In genomic region chr11:77500361-77501325, GRCm38 (mm10) we compare ENCODE assay signal across 10 mouse cellular contexts. TPM values are rescaled to one million over a fixed set of nuclear protein-coding genes. Genes with fewer than 3 reads are reported as not detected.
DNase-seq lines count a peak whose midpoint lies in the region; ATAC-seq and TF ChIP-seq lines count a peak whose summit lies in the region.
"Had no signal": no experiment of that assay in that cellular context is flagged by ENCODE, and none has a peak within 500 bp of the region (broad histone marks: within the 10 kb centered on the region; RNA-seq: fewer than 3 reads in every experiment).

No protein-coding gene starts in this region.

- in situ Hi-C loops in ES-E14 (cut with MboI; ENCODE audit: low sequenced_read_pairs in 2 of 2, unreplicated experiment in 2 of 2), result no loop called here

- H3K4me3 ChIP-seq in limb, embryonic 12.5 days (replicated peaks), result no peak overlapping the region
- no peak overlapping the region for H3K4me3 ChIP-seq in limb, embryonic 10.5 days
- H3K4me3 ChIP-seq in ES-E14 (ENCODE audit: insufficient read depth in 1 of 2, low read depth in 1 of 2, low read length in 2 of 2, poor library complexity in 1 of 2, severe bottlenecking in 1 of 2), result no peak overlapping the region
- no peak overlapping the region for H3K4me3 ChIP-seq in forebrain, embryonic 13.5 days

- peaks cover 38% of the 10 kb centered on the region for H3K4me1 ChIP-seq in limb, embryonic 12.5 days (replicated peaks)
- peaks cover 56% of the 10 kb centered on the region for H3K4me1 ChIP-seq in limb, embryonic 10.5 days
- H3K4me1 ChIP-seq in ES-E14 (ENCODE audit: control insufficient read depth in 2 of 2, insufficient read depth in 2 of 2, low read length in 2 of 2, poor library complexity in 1 of 2), result peaks cover 8 to 46% of the 10 kb centered on the region in 2 experiments; a peak in 3 of 4 replicates
- peaks cover 36% of the 10 kb centered on the region for H3K4me1 ChIP-seq in forebrain, embryonic 13.5 days

- H3K27ac ChIP-seq in limb, embryonic 12.5 days, result no peak overlapping the region
- H3K27ac ChIP-seq in limb, embryonic 10.5 days, result no peak overlapping the region; the same call in 1 of the 2 replicates
- H3K27ac ChIP-seq in ES-E14 (ENCODE audit: insufficient read depth, low read depth, low read length, poor library complexity, severe bottlenecking), result peak overlapping the region; percentile 32
- H3K27ac ChIP-seq in forebrain, embryonic 13.5 days, result 0 out of 2 replicates have a peak overlapping the region, but pooled peaks have one; percentile 14

- peak overlapping the region; percentile 2; the same call in 1 of the 2 replicates for H3K9ac ChIP-seq in limb, embryonic 12.5 days (replicated peaks)
- no peak overlapping the region for H3K9ac ChIP-seq in ES-E14 (ENCODE audit: insufficient read depth, low read depth, low read length, poor library complexity, severe bottlenecking)
- H3K9ac ChIP-seq in forebrain, embryonic 13.5 days, result no peak overlapping the region

- peaks cover 68% of the 10 kb centered on the region for H3K36me3 ChIP-seq in limb, embryonic 12.5 days
- H3K36me3 ChIP-seq in limb, embryonic 10.5 days, result peaks cover 82% of the 10 kb centered on the region
- H3K36me3 ChIP-seq in ES-E14 (ENCODE audit: control insufficient read depth, insufficient read depth, low read length, poor library complexity, severe bottlenecking), result peaks cover 55% of the 10 kb centered on the region
- peaks cover 67% of the 10 kb centered on the region for H3K36me3 ChIP-seq in forebrain, embryonic 13.5 days (ENCODE audit: poor library complexity, severe bottlenecking)

- H3K9me3 ChIP-seq in limb, embryonic 12.5 days, result no peaks in the 10 kb centered on the region
- H3K9me3 ChIP-seq in limb, embryonic 10.5 days (replicated peaks), result no peaks in the 10 kb centered on the region
- no peaks in the 10 kb centered on the region for H3K9me3 ChIP-seq in ES-E14 (ENCODE audit: control insufficient read depth, insufficient read depth, low read depth, low read length)
- no peaks in the 10 kb centered on the region for H3K9me3 ChIP-seq in forebrain, embryonic 13.5 days (replicated peaks)

- peak; percentile 4 for DNase-seq in gastrocnemius, postnatal 10 days
- no peak for DNase-seq in gastrocnemius, postnatal 14 days
- no peak for DNase-seq in limb, embryonic 10.5 days (ENCODE audit: low spot score)
- no peak for DNase-seq in ES-E14 (ENCODE audit: low read depth, low spot score)
- no peak for DNase-seq in urinary bladder, postnatal 10 days (ENCODE audit: low spot score)

- no peak overlapping the region for H3K4me2 ChIP-seq in limb, embryonic 12.5 days
- no peak overlapping the region for H3K4me2 ChIP-seq in forebrain, embryonic 13.5 days

- ATAC-seq in limb, embryonic 12.5 days (ENCODE audit: insufficient number of reproducible peaks, insufficient read depth, low FRiP score, low TSS enrichment, low read depth), result no peak
- ATAC-seq in forebrain, embryonic 13.5 days, result no peak
- ATAC-seq in megakaryocyte-erythroid progenitor cell, adult 5-6 weeks (replicated peaks; ENCODE audit: low FRiP score, low TSS enrichment, poor library complexity, severe bottlenecking), result no peak

- intact Hi-C loops in gastrocnemius, postnatal 14 days (cut with DNase I; ENCODE audit: low total_unique reads), result loop anchor here (10.0 kb wide), 1 partner anchor 124 kb away; no protein-coding TSS in a partner anchor

- 83% methylated on average over 17 of the region's 17 CpGs for WGBS in limb, embryonic 12.5 days
- 90% methylated on average over 17 of the region's 17 CpGs for WGBS in limb, embryonic 10.5 days
- 79% methylated on average over 17 of the region's 17 CpGs for WGBS in forebrain, embryonic 13.5 days

- no peaks in the 10 kb centered on the region for H3K27me3 ChIP-seq in limb, embryonic 12.5 days
- H3K27me3 ChIP-seq in limb, embryonic 10.5 days (ENCODE audit: low read depth, poor library complexity, severe bottlenecking), result no peaks in the 10 kb centered on the region
- H3K27me3 ChIP-seq in forebrain, embryonic 13.5 days, result no peaks in the 10 kb centered on the region

TF ChIP-seq in ES-E14, 5 proteins besides CTCF, POLR2A, EP300 and RAD21:
- TF ChIP-seq MAFK (IDR thresholded peaks at IDR 0.05; ENCODE audit: insufficient read depth, low read depth, low read length), result no peak
- no peak for TF ChIP-seq ZC3H11A (IDR thresholded peaks at IDR 0.05; ENCODE audit: borderline replicate concordance, low read depth, low read length)
- TF ChIP-seq CHD2 (IDR thresholded peaks at IDR 0.05; ENCODE audit: low read depth, low read length), result no peak
- no peak for TF ChIP-seq ZNF384 (IDR thresholded peaks at IDR 0.05; ENCODE audit: low read depth, low read length)
- no peak for TF ChIP-seq HCFC1 (IDR thresholded peaks at IDR 0.05; ENCODE audit: borderline replicate concordance, insufficient read depth, low read length)

RNA-seq across cellular contexts. Expression of gene Git1, which starts 7.3 kb away (rescaled TPM):
- 10 to 100 TPM; 31.5 to 39.9 TPM for total RNA-seq in gastrocnemius, postnatal 10 days (2021)
- total RNA-seq in gastrocnemius, postnatal 14 days (2021), result 10 to 100 TPM; 23.0 to 25.9 TPM
- polyA plus RNA-seq in limb, embryonic 12.5 days (2016; fragmentation: Nextera tagmentation; extraction: Ambion mirVana), result 10.2 and 10.3 TPM in 2 replicates
- polyA plus RNA-seq in limb, embryonic 10.5 days (2016; fragmentation: Nextera tagmentation; extraction: Ambion mirVana), result 13.6 and 14.8 TPM in 2 replicates
- total RNA-seq in ES-E14 (2012; rRNA removed), result 43.1 and 55.2 TPM in 2 replicates
- polyA plus RNA-seq in forebrain, embryonic 13.5 days (2015; fragmentation: Nextera tagmentation; extraction: Ambion mirVana), result 12.9 and 14.6 TPM in 2 replicates
- total RNA-seq in megakaryocyte-erythroid progenitor cell, adult 5-6 weeks (2014; fragmentation: Nextera tagmentation), result 28.7 and 37.5 TPM in 2 replicates
- total RNA-seq in megakaryocyte-erythroid progenitor cell, adult 5-6 weeks (2017), result 10.9 and 13.6 TPM in 2 replicates

RNA-seq across cellular contexts. Expression of gene Ankrd13b, which starts 11.2 kb away (rescaled TPM):
- total RNA-seq in gastrocnemius, postnatal 10 days (2021), result 1 to 10 TPM; 7.2 to 9.3 TPM
- 1 to 10 TPM; 5.7 to 6.3 TPM for total RNA-seq in gastrocnemius, postnatal 14 days (2021)
- polyA plus RNA-seq in limb, embryonic 12.5 days (2016; fragmentation: Nextera tagmentation; extraction: Ambion mirVana), result 12.9 and 13.1 TPM in 2 replicates
- 12.5 and 13.4 TPM in 2 replicates for polyA plus RNA-seq in limb, embryonic 10.5 days (2016; fragmentation: Nextera tagmentation; extraction: Ambion mirVana)
- 7.0 and 10.7 TPM in 2 replicates for total RNA-seq in ES-E14 (2012; rRNA removed)
- 18.0 and 18.7 TPM in 2 replicates for polyA plus RNA-seq in forebrain, embryonic 13.5 days (2015; fragmentation: Nextera tagmentation; extraction: Ambion mirVana)
- 25.8 and 26.4 TPM in 2 replicates for total RNA-seq in megakaryocyte-erythroid progenitor cell, adult 5-6 weeks (2014; fragmentation: Nextera tagmentation)
- total RNA-seq in megakaryocyte-erythroid progenitor cell, adult 5-6 weeks (2017), result 8.3 and 11.7 TPM in 2 replicates
- total RNA-seq: monocyte, adult 5-6 weeks had no signal

RNA-seq across cellular contexts. Expression of gene Abhd15, which starts 14.3 kb away (rescaled TPM):
- total RNA-seq in gastrocnemius, postnatal 10 days (2021), result under 1 TPM; 0.70 to 0.81 TPM
- under 1 TPM; 0.45 to 0.53 TPM for total RNA-seq in gastrocnemius, postnatal 14 days (2021)
- 1.5 and 2.4 TPM in 2 replicates for polyA plus RNA-seq in limb, embryonic 12.5 days (2016; fragmentation: Nextera tagmentation; extraction: Ambion mirVana)
- polyA plus RNA-seq in limb, embryonic 10.5 days (2016; fragmentation: Nextera tagmentation; extraction: Ambion mirVana), result 1.4 and 2.0 TPM in 2 replicates
- total RNA-seq in ES-E14 (2012; rRNA removed), result 1.6 and 1.7 TPM in 2 replicates
- polyA plus RNA-seq in forebrain, embryonic 13.5 days (2015; fragmentation: Nextera tagmentation; extraction: Ambion mirVana), result 3.0 and 3.8 TPM in 2 replicates
- total RNA-seq in megakaryocyte-erythroid progenitor cell, adult 5-6 weeks (2014; fragmentation: Nextera tagmentation), result 2.1 and 2.2 TPM in 2 replicates
- total RNA-seq in megakaryocyte-erythroid progenitor cell, adult 5-6 weeks (2017), result 0.70 and 4.1 TPM in 2 replicates

RNA-seq across cellular contexts. Expression of gene Trp53i13, which starts 15.1 kb away (rescaled TPM):
- total RNA-seq in gastrocnemius, postnatal 10 days (2021), result 10 to 100 TPM in 1 of 2 experiments, 1 to 10 TPM in 1; 7.7 to 10.0 TPM
- 1 to 10 TPM; 6.0 to 6.3 TPM for total RNA-seq in gastrocnemius, postnatal 14 days (2021)
- 49.1 and 53.2 TPM in 2 replicates for polyA plus RNA-seq in limb, embryonic 12.5 days (2016; fragmentation: Nextera tagmentation; extraction: Ambion mirVana)
- polyA plus RNA-seq in limb, embryonic 10.5 days (2016; fragmentation: Nextera tagmentation; extraction: Ambion mirVana), result 33.4 and 38.7 TPM in 2 replicates
- 18.4 and 23.5 TPM in 2 replicates for total RNA-seq in ES-E14 (2012; rRNA removed)
- polyA plus RNA-seq in forebrain, embryonic 13.5 days (2015; fragmentation: Nextera tagmentation; extraction: Ambion mirVana), result 19.7 and 20.9 TPM in 2 replicates
- total RNA-seq in megakaryocyte-erythroid progenitor cell, adult 5-6 weeks (2014; fragmentation: Nextera tagmentation), result 3.8 and 11.1 TPM in 2 replicates
- 0.66 and 0.76 TPM in 2 replicates for total RNA-seq in megakaryocyte-erythroid progenitor cell, adult 5-6 weeks (2017)
- total RNA-seq: monocyte, adult 5-6 weeks had no signal

RNA-seq across cellular contexts. Expression of gene Gm10392, which starts 18.4 kb away (rescaled TPM):
- not detected for total RNA-seq in gastrocnemius, postnatal 10 days (2021)
- not detected for total RNA-seq in gastrocnemius, postnatal 14 days (2021)
- polyA plus RNA-seq in limb, embryonic 12.5 days (2016; fragmentation: Nextera tagmentation; extraction: Ambion mirVana), result not detected in 2 replicates
- 0.14 TPM in 1 of 2 replicates, not detected in the other for polyA plus RNA-seq in limb, embryonic 10.5 days (2016; fragmentation: Nextera tagmentation; extraction: Ambion mirVana)
- total RNA-seq in ES-E14 (2012; rRNA removed), result 0.26 TPM in 1 of 2 replicates, not detected in the other
- 0.12 and 0.16 TPM in 2 replicates for polyA plus RNA-seq in forebrain, embryonic 13.5 days (2015; fragmentation: Nextera tagmentation; extraction: Ambion mirVana)
- total RNA-seq in megakaryocyte-erythroid progenitor cell, adult 5-6 weeks (2014; fragmentation: Nextera tagmentation), result 0.69 and 1.3 TPM in 2 replicates
- total RNA-seq in megakaryocyte-erythroid progenitor cell, adult 5-6 weeks (2017), result not detected in 2 replicates
- total RNA-seq: liver, adult 2 months; monocyte, adult 5-6 weeks had no signal
- polyA plus RNA-seq: liver, adult 2 months had no signal

Comparison
In these comparisons a context has a peak if more than half of its experiments do, and no peak if none do; other contexts are left out.
1. H3K27ac ChIP-seq: peak in ES-E14 (single experiment) and forebrain, embryonic 13.5 days (single experiment); none in limb, embryonic 12.5 days (single experiment) and limb, embryonic 10.5 days (single experiment).